Mouse (Mus musculus): Measurements from ENCODE around the gene Tmem86b.

DNA sequence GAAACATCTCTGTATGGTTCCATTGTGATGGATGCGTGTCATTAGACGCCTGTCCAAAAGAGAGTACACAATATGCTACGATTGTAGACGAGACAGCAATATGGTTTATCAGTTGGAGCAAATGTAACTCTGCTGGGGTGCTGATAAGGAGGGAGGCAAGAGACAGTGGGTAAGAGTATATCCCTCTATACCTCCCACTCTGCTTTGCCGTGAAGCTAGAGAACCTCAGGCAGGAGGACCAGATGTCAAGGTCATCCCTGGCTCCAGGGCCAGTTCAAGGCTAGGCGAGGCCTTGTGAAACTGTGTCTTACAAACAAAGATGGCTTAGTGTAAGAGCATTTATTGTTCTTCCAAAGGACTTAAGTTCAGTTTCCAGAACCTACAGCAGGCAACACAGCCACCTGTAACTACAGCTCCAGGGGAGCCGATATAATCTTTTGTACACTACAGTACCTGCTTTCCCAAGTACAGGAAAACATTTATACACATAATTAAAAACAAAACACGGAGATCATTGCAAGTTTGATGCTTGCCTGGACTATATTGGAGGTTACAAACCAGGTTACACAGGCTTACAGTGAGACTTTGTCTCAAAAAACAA is 39.5 kb upstream of the Tmem86b start:
- no peak for TF ChIP-seq MAFK (IDR thresholded peaks at IDR 0.05; ENCODE audit: insufficient replicate concordance, low read length)
- TF ChIP-seq CHD1 (IDR thresholded peaks at IDR 0.05; ENCODE audit: low read depth, low read length), result no peak
- TF ChIP-seq SMC3 (IDR thresholded peaks at IDR 0.05; ENCODE audit: low read depth, low read length), result no peak
- TF ChIP-seq POLR2A (IDR thresholded peaks at IDR 0.05; ENCODE audit: low read depth, low read length), result no peak
- no peak for TF ChIP-seq CTCF (conservative IDR thresholded peaks at IDR 0.05 in 1 of 2, IDR thresholded peaks at IDR 0.05 in 1 of 2; ENCODE audit: low read depth in 2 of 2, low read length in 2 of 2)
- no peak for TF ChIP-seq JUND (conservative IDR thresholded peaks at IDR 0.05; ENCODE audit: low read depth, low read length)
- TF ChIP-seq NELFE (IDR thresholded peaks at IDR 0.05; ENCODE audit: low read depth, low read length), result no peak
- no peak for TF ChIP-seq HCFC1 (IDR thresholded peaks at IDR 0.05; ENCODE audit: low read depth, low read length)
- TF ChIP-seq MAX (IDR thresholded peaks at IDR 0.05; ENCODE audit: low read length), result no peak

Measured in CH12.LX (cell line).